In the genomic region with DNA sequence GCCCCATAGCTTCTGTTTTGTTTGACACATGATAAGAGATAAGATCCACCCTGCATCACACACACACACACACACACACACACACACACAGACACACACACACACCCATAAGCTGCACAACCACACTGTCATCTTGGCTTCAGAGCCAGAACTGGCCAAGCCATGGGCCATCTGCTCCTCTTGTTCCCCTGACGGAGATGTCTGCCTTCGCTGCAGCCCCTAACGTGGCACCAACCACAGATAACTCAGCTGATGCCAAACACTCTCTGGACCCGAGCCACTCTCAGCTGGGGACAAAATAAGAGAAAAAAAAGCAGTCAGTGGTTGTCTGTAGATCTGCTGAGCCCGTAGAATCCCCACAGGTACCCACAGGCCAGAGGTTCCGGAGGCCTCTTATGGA, we compare ENCODE assay signal across 28 mouse cellular contexts.
DNase-seq lines count a peak whose midpoint lies in the region; ATAC-seq lines count a peak whose summit lies in the region.
"Had no signal": no experiment of that assay in that cellular context is flagged by ENCODE, and none has a peak within 500 bp of the region (broad histone marks: within the 10 kb centered on the region; RNA-seq: fewer than 3 reads in every experiment).

No protein-coding gene starts in this region.

- no peak overlapping the region for H3K27ac ChIP-seq in hindbrain, embryonic 16.5 days (ENCODE audit: low read depth, low read length)
- no peak overlapping the region for H3K27ac ChIP-seq in hindbrain, embryonic 14.5 days
- no peak overlapping the region for H3K27ac ChIP-seq in liver, embryonic 13.5 days
- no peak overlapping the region for H3K27ac ChIP-seq in liver, embryonic 11.5 days (ENCODE audit: low read depth, low read length)
- no peak overlapping the region for H3K27ac ChIP-seq in heart, embryonic 10.5 days
- H3K27ac ChIP-seq: embryonic facial prominence, embryonic 12.5 days; embryonic facial prominence, embryonic 15.5 days; forebrain, embryonic 12.5 days; forebrain, embryonic 15.5 days; heart, embryonic 13.5 days; hindbrain, embryonic 15.5 days had no signal

- DNase-seq in cerebellum, postnatal 14 days = peak; percentile 74 to 76
- no peak for DNase-seq in cerebellum, adult 11-12 months
- DNase-seq in hindbrain, embryonic 14.5 days (ENCODE audit: low spot score) = no peak
- no peak for DNase-seq in liver, embryonic 13.5 days
- no peak for DNase-seq in liver, embryonic 11.5 days (ENCODE audit: low spot score)
- no peak for DNase-seq in heart, embryonic 10.5 days (ENCODE audit: low spot score)
- DNase-seq: adrenal gland, postnatal 10 days; adrenal gland, postnatal 36 days; B cell, adult 2 months; cerebellum, adult 18-20 months; cerebellum, adult 9-10 months; gastrocnemius, postnatal 25 days; heart, adult 18-20 months; heart, postnatal 14 days; heart, postnatal 4 days; kidney, adult 18-20 months had no signal

- no peaks in the 10 kb centered on the region for H3K9me3 ChIP-seq in hindbrain, embryonic 16.5 days (ENCODE audit: control insufficient read depth, low read length)
- H3K9me3 ChIP-seq in hindbrain, embryonic 14.5 days (ENCODE audit: control insufficient read depth, low read length) = no peaks in the 10 kb centered on the region
- H3K9me3 ChIP-seq in liver, embryonic 13.5 days (replicated peaks) = no peaks in the 10 kb centered on the region
- no peaks in the 10 kb centered on the region for H3K9me3 ChIP-seq in liver, embryonic 11.5 days (ENCODE audit: control insufficient read depth, low read length)
- no peaks in the 10 kb centered on the region for H3K9me3 ChIP-seq in heart, embryonic 10.5 days
- H3K9me3 ChIP-seq: embryonic facial prominence, embryonic 12.5 days; embryonic facial prominence, embryonic 15.5 days; forebrain, embryonic 12.5 days; forebrain, embryonic 15.5 days; heart, embryonic 13.5 days; hindbrain, embryonic 15.5 days had no signal

- H3K4me3 ChIP-seq in hindbrain, embryonic 16.5 days (ENCODE audit: low read length) = no peak overlapping the region
- no peak overlapping the region for H3K4me3 ChIP-seq in hindbrain, embryonic 14.5 days (replicated peaks; ENCODE audit: low read length)
- no peak overlapping the region for H3K4me3 ChIP-seq in liver, embryonic 13.5 days (replicated peaks)
- H3K4me3 ChIP-seq in liver, embryonic 11.5 days (ENCODE audit: low read depth, low read length) = no peak overlapping the region
- H3K4me3 ChIP-seq in heart, embryonic 10.5 days = no peak overlapping the region
- H3K4me3 ChIP-seq: embryonic facial prominence, embryonic 12.5 days; embryonic facial prominence, embryonic 15.5 days; forebrain, embryonic 12.5 days; forebrain, embryonic 15.5 days; heart, embryonic 13.5 days; hindbrain, embryonic 15.5 days had no signal

- no peak overlapping the region for H3K9ac ChIP-seq in hindbrain, embryonic 16.5 days (ENCODE audit: low read depth, low read length)
- no peak overlapping the region for H3K9ac ChIP-seq in hindbrain, embryonic 14.5 days
- no peak overlapping the region for H3K9ac ChIP-seq in liver, embryonic 13.5 days
- no peak overlapping the region for H3K9ac ChIP-seq in liver, embryonic 11.5 days (ENCODE audit: low read depth, low read length)
- H3K9ac ChIP-seq: embryonic facial prominence, embryonic 12.5 days; embryonic facial prominence, embryonic 15.5 days; forebrain, embryonic 12.5 days; forebrain, embryonic 15.5 days; heart, embryonic 13.5 days; hindbrain, embryonic 15.5 days had no signal

- ATAC-seq in hindbrain, embryonic 16.5 days = peak; percentile 29; the same call in 1 of the 2 replicates
- ATAC-seq in hindbrain, embryonic 14.5 days (ENCODE audit: low FRiP score) = no peak
- ATAC-seq in liver, embryonic 13.5 days (ENCODE audit: low read depth) = 0 out of 2 replicates have a peak, but pooled peaks have one; percentile 32
- no peak for ATAC-seq in liver, embryonic 11.5 days (replicated peaks; ENCODE audit: low FRiP score)
- 0 out of 2 replicates have a peak, but pooled peaks have one; percentile 16 for ATAC-seq in megakaryocyte-erythroid progenitor cell, adult 5-6 weeks (replicated peaks; ENCODE audit: low FRiP score, low TSS enrichment, poor library complexity, severe bottlenecking)
- ATAC-seq: forebrain, embryonic 15.5 days; inflammation-experienced regulatory T-cells, adult 6 months; intestine, embryonic 16.5 days; Patski had no signal

- no peak overlapping the region for H3K4me2 ChIP-seq in hindbrain, embryonic 16.5 days (ENCODE audit: low read length)
- no peak overlapping the region for H3K4me2 ChIP-seq in hindbrain, embryonic 14.5 days (replicated peaks)
- H3K4me2 ChIP-seq in liver, embryonic 13.5 days = no peak overlapping the region
- no peak overlapping the region for H3K4me2 ChIP-seq in liver, embryonic 11.5 days
- H3K4me2 ChIP-seq: embryonic facial prominence, embryonic 12.5 days; embryonic facial prominence, embryonic 15.5 days; forebrain, embryonic 12.5 days; forebrain, embryonic 15.5 days; heart, embryonic 13.5 days; hindbrain, embryonic 15.5 days had no signal

- H3K27me3 ChIP-seq in hindbrain, embryonic 16.5 days (replicated peaks; ENCODE audit: control insufficient read depth, insufficient read depth, low read length) = no peaks in the 10 kb centered on the region
- H3K27me3 ChIP-seq in hindbrain, embryonic 14.5 days (ENCODE audit: control insufficient read depth, insufficient read depth, low read length) = no peaks in the 10 kb centered on the region
- no peaks in the 10 kb centered on the region for H3K27me3 ChIP-seq in liver, embryonic 13.5 days
- no peaks in the 10 kb centered on the region for H3K27me3 ChIP-seq in liver, embryonic 11.5 days (replicated peaks; ENCODE audit: control insufficient read depth, insufficient read depth, low read length)
- peaks cover 5% of the 10 kb centered on the region for H3K27me3 ChIP-seq in heart, embryonic 10.5 days (ENCODE audit: insufficient read depth, poor library complexity, severe bottlenecking)
- H3K27me3 ChIP-seq: embryonic facial prominence, embryonic 12.5 days; embryonic facial prominence, embryonic 15.5 days; forebrain, embryonic 12.5 days; forebrain, embryonic 15.5 days; hindbrain, embryonic 15.5 days; Patski had no signal

- H3K4me1 ChIP-seq in hindbrain, embryonic 16.5 days (ENCODE audit: control insufficient read depth, insufficient read depth, low read depth, low read length) = no peaks in the 10 kb centered on the region
- no peaks in the 10 kb centered on the region for H3K4me1 ChIP-seq in hindbrain, embryonic 14.5 days (replicated peaks; ENCODE audit: control insufficient read depth, insufficient read depth, low read length)
- peaks cover 10% of the 10 kb centered on the region for H3K4me1 ChIP-seq in liver, embryonic 13.5 days (replicated peaks)
- H3K4me1 ChIP-seq in liver, embryonic 11.5 days (replicated peaks; ENCODE audit: control insufficient read depth, insufficient read depth, low read length) = no peaks in the 10 kb centered on the region; the same call in 1 of the 2 replicates
- peaks cover 9% of the 10 kb centered on the region; the same call in 1 of the 2 replicates for H3K4me1 ChIP-seq in heart, embryonic 10.5 days
- H3K4me1 ChIP-seq: embryonic facial prominence, embryonic 12.5 days; embryonic facial prominence, embryonic 15.5 days; forebrain, embryonic 12.5 days; forebrain, embryonic 15.5 days; hindbrain, embryonic 15.5 days had no signal

- H3K36me3 ChIP-seq in hindbrain, embryonic 16.5 days (ENCODE audit: control insufficient read depth, insufficient read depth, low read length) = no peaks in the 10 kb centered on the region
- H3K36me3 ChIP-seq in hindbrain, embryonic 14.5 days (replicated peaks; ENCODE audit: control insufficient read depth, insufficient read depth) = no peaks in the 10 kb centered on the region
- no peaks in the 10 kb centered on the region for H3K36me3 ChIP-seq in liver, embryonic 13.5 days
- no peaks in the 10 kb centered on the region for H3K36me3 ChIP-seq in liver, embryonic 11.5 days (ENCODE audit: control insufficient read depth, insufficient read depth, low read length)
- no peaks in the 10 kb centered on the region for H3K36me3 ChIP-seq in heart, embryonic 10.5 days
- H3K36me3 ChIP-seq: embryonic facial prominence, embryonic 12.5 days; embryonic facial prominence, embryonic 15.5 days; forebrain, embryonic 15.5 days; G1E; heart, embryonic 13.5 days; hindbrain, embryonic 15.5 days had no signal

- WGBS in hindbrain, embryonic 16.5 days = 67% methylated on average over 6 of the region's 6 CpGs
- 81% methylated on average over 6 of the region's 6 CpGs for WGBS in hindbrain, embryonic 14.5 days
- 67% methylated on average over 6 of the region's 6 CpGs for WGBS in liver, embryonic 13.5 days (ENCODE audit: insufficient replicate concordance)
- WGBS in liver, embryonic 11.5 days = 79% methylated on average over 6 of the region's 6 CpGs
- 81% methylated on average over 6 of the region's 6 CpGs for WGBS in heart, embryonic 10.5 days

Comparison
In these comparisons a context has a peak if more than half of its experiments do, and no peak if none do; other contexts are left out.
1. DNase-seq: peak in cerebellum, postnatal 14 days (2 of 2); none in cerebellum, adult 11-12 months (single experiment), hindbrain, embryonic 14.5 days (single experiment), liver, embryonic 13.5 days (single experiment), liver, embryonic 11.5 days (single experiment) and heart, embryonic 10.5 days (single experiment).
2. ATAC-seq: peak in hindbrain, embryonic 16.5 days (single experiment), liver, embryonic 13.5 days (single experiment) and megakaryocyte-erythroid progenitor cell, adult 5-6 weeks (single experiment); none in hindbrain, embryonic 14.5 days (single experiment) and liver, embryonic 11.5 days (single experiment).